Mouse (Mus musculus): ENCODE results near the gene Mlc1. TPM values are rescaled to one million over a fixed set of nuclear protein-coding genes. Genes with fewer than 3 reads are reported as not detected.

The Mlc1 gene
- polyA plus RNA-seq, 1 experiment from 2014 or later = not detected

- no peak for TF ChIP-seq EP300 (optimal IDR thresholded peaks at IDR 0.05)
- TF ChIP-seq CTCF (IDR thresholded peaks at IDR 0.05; ENCODE audit: low read depth) = peak; percentile 65
- H3K4me2 ChIP-seq (replicated peaks; ENCODE audit: low read depth) = no peak overlapping the region
- ATAC-seq (ENCODE audit: low FRiP score, low TSS enrichment) (no peak), DNase-seq (ENCODE audit: low spot score) (no peak)
- 44% methylated on average over 7 of the region's 7 CpGs for WGBS
- H3K27ac ChIP-seq (replicated peaks) = no peak overlapping the region
- no peaks in the 10 kb centered on the region for H3K36me3 ChIP-seq (ENCODE audit: control insufficient read depth, insufficient read depth, low read length)
- no peaks in the 10 kb centered on the region for H3K27me3 ChIP-seq (ENCODE audit: control insufficient read depth, insufficient read depth, low read length)
- no peak overlapping the region for H3K4me3 ChIP-seq (ENCODE audit: low read depth, low read length)
- H3K9me3 ChIP-seq (ENCODE audit: control insufficient read depth, low read length) = no peaks in the 10 kb centered on the region
- no peak overlapping the region for H3K9ac ChIP-seq (ENCODE audit: low read length)
- H3K4me1 ChIP-seq (replicated peaks; ENCODE audit: control insufficient read depth, insufficient read depth) = no peaks in the 10 kb centered on the region
Measured at GRCm38 (mm10) chr15:88934141-88934540, 44.7 kb downstream of the Mlc1 start.

- 87% methylated on average over 10 of the region's 10 CpGs for WGBS
- no peaks in the 10 kb centered on the region for H3K36me3 ChIP-seq (ENCODE audit: control insufficient read depth, insufficient read depth, low read length)
- DNase-seq (ENCODE audit: low spot score) (no peak), ATAC-seq (ENCODE audit: low FRiP score, low TSS enrichment) (no peak)
- no peak overlapping the region for H3K4me2 ChIP-seq (replicated peaks; ENCODE audit: low read depth)
- no peak overlapping the region for H3K4me3 ChIP-seq (ENCODE audit: low read depth, low read length)
- H3K27me3 ChIP-seq (ENCODE audit: control insufficient read depth, insufficient read depth, low read length) = no peaks in the 10 kb centered on the region
- H3K9me3 ChIP-seq (ENCODE audit: control insufficient read depth, low read length) = no peaks in the 10 kb centered on the region
- H3K4me1 ChIP-seq (replicated peaks; ENCODE audit: control insufficient read depth, insufficient read depth) = no peaks in the 10 kb centered on the region
- TF ChIP-seq CTCF (IDR thresholded peaks at IDR 0.05; ENCODE audit: low read depth) (no peak), EP300 (optimal IDR thresholded peaks at IDR 0.05) (no peak)
- H3K9ac ChIP-seq (ENCODE audit: low read length) = no peak overlapping the region
- H3K27ac ChIP-seq (replicated peaks) = no peak overlapping the region
Measured at GRCm38 (mm10) chr15:88932667-88933066, 46.1 kb downstream of the Mlc1 start.

DNA sequence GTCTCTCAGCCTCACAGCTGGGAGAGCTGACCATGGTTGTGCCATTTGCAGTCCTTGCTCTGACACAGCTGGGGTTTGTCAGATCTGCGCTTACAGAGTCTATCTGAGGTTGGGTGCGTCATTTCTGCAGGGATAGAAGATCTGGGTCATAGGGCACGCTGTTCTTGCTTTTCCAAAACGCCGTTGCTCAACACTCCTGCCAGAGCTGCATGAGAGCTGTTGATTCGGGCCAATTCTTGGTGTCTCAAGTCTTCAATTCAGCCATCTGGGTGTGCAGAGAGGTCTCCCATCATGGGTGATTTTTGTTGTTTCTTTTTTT lies 56.9 kb downstream of the Mlc1 start:
- Histone ChIP-seq H3K4me2 (replicated peaks; ENCODE audit: low read depth) (no peak overlapping the region), H3K4me3 (ENCODE audit: low read depth, low read length) (no peak overlapping the region), H3K9ac (ENCODE audit: low read length) (no peak overlapping the region), H3K36me3 (ENCODE audit: control insufficient read depth, insufficient read depth, low read length) (no peaks in the 10 kb centered on the region), H3K27me3 (ENCODE audit: control insufficient read depth, insufficient read depth, low read length) (no peaks in the 10 kb centered on the region), H3K27ac (replicated peaks) (no peak overlapping the region; the same call in 1 of the 2 replicates), H3K9me3 (ENCODE audit: control insufficient read depth, low read length) (no peaks in the 10 kb centered on the region), H3K4me1 (replicated peaks; ENCODE audit: control insufficient read depth, insufficient read depth) (no peaks in the 10 kb centered on the region)
- TF ChIP-seq CTCF (IDR thresholded peaks at IDR 0.05; ENCODE audit: low read depth) = no peak
- no peak for TF ChIP-seq EP300 (optimal IDR thresholded peaks at IDR 0.05)
- DNase-seq (ENCODE audit: low spot score) = no peak
- WGBS = 41% methylated on average over 6 of the region's 6 CpGs
- ATAC-seq (ENCODE audit: low FRiP score, low TSS enrichment) = peak; percentile 66; the same call in 1 of the 2 replicates

DNA sequence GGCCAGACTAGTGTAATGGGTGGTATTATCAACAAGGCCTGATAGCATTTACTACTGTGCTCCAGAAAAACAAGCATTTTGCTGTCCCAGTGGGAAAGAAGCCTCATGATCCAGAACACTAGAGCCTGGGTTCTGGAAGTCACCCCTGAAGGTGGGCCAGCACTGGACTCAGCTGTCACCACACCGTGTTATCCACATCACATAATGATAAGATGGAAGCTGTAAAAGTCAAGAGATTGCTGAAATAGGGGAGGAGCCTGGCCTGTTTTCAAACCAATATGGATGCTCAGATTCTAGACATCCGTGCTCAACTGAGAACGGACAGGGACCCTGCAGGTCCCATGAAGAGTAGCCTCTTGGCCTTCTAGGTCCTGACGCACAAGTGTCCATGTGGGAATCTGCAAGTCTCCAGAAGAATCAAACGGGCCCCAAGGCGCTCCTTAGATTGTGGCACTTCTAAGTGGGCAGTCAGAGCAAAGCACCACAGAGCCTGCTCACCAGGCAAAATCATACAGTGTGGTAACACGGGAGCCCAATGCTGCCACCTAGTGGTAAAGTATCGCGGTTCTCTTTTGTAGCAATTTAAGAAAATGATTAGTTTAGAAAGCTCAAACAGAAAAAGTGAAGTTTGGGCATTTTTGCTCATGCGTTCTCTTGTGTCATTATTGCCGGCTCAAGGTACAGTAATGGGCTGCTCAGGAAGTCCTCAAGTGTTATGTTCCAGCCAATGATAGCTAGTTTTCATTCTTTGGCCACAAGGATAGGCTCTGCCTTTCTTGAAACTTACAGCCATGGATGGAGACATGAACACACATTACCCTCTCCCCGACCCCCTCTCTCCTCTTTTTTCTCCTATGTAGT lies 57.4 kb downstream of the Mlc1 start:
- H3K36me3 ChIP-seq (ENCODE audit: control insufficient read depth, insufficient read depth, low read length) = no peaks in the 10 kb centered on the region
- WGBS = 23% methylated on average over 12 of the region's 12 CpGs
- no peaks in the 10 kb centered on the region for H3K4me1 ChIP-seq (replicated peaks; ENCODE audit: control insufficient read depth, insufficient read depth)
- ATAC-seq (ENCODE audit: low FRiP score, low TSS enrichment) (peak; percentile 80), DNase-seq (ENCODE audit: low spot score) (peak; percentile 75)
- H3K4me2 ChIP-seq (replicated peaks; ENCODE audit: low read depth) = no peak overlapping the region
- H3K4me3 ChIP-seq (ENCODE audit: low read depth, low read length) = no peak overlapping the region
- TF ChIP-seq CTCF (IDR thresholded peaks at IDR 0.05; ENCODE audit: low read depth) (peak; percentile 90), EP300 (optimal IDR thresholded peaks at IDR 0.05) (no peak)
- no peak overlapping the region; the same call in 1 of the 2 replicates for H3K27ac ChIP-seq (replicated peaks)
- no peaks in the 10 kb centered on the region for H3K9me3 ChIP-seq (ENCODE audit: control insufficient read depth, low read length)
- no peaks in the 10 kb centered on the region for H3K27me3 ChIP-seq (ENCODE audit: control insufficient read depth, insufficient read depth, low read length)
- H3K9ac ChIP-seq (ENCODE audit: low read length) = no peak overlapping the region

GRCm38 (mm10) chr15:88920065-88920464 lies 58.7 kb downstream of the Mlc1 start:
- WGBS = 93% methylated on average over 1 of the region's 1 CpGs
- Histone ChIP-seq H3K27me3 (ENCODE audit: control insufficient read depth, insufficient read depth, low read length) (no peaks in the 10 kb centered on the region), H3K4me1 (replicated peaks; ENCODE audit: control insufficient read depth, insufficient read depth) (no peaks in the 10 kb centered on the region), H3K27ac (replicated peaks) (no peak overlapping the region), H3K9me3 (ENCODE audit: control insufficient read depth, low read length) (no peaks in the 10 kb centered on the region), H3K9ac (ENCODE audit: low read length) (no peak overlapping the region), H3K36me3 (ENCODE audit: control insufficient read depth, insufficient read depth, low read length) (no peaks in the 10 kb centered on the region), H3K4me2 (replicated peaks; ENCODE audit: low read depth) (no peak overlapping the region), H3K4me3 (ENCODE audit: low read depth, low read length) (no peak overlapping the region)
- DNase-seq (ENCODE audit: low spot score) (no peak), ATAC-seq (ENCODE audit: low FRiP score, low TSS enrichment) (no peak)
- TF ChIP-seq CTCF (IDR thresholded peaks at IDR 0.05; ENCODE audit: low read depth) (no peak), EP300 (optimal IDR thresholded peaks at IDR 0.05) (no peak)

DNA sequence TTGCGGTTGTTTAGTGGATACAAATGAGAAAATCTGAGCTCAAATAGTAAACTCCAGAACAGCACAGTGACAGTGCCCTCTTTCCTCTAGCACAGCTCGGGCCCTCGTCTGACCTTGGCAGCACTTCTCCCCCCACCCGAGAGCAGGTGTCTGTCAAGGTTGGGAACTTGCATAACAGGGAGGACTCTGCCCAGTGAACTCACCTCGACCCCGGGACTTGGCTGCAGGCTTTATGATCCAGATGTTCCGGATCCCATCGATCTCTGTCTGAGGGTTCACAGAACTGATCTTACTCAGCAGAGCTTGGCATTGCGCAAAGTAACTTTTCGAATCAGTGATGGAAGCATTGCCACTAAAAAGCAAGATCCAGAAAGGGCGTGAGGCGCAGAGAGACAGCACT lies 59.5 kb downstream of the Mlc1 start:
- Histone ChIP-seq H3K9me3 (ENCODE audit: control insufficient read depth, low read length) (no peaks in the 10 kb centered on the region), H3K4me1 (replicated peaks; ENCODE audit: control insufficient read depth, insufficient read depth) (no peaks in the 10 kb centered on the region), H3K4me2 (replicated peaks; ENCODE audit: low read depth) (no peak overlapping the region), H3K4me3 (ENCODE audit: low read depth, low read length) (no peak overlapping the region), H3K27ac (replicated peaks) (no peak overlapping the region), H3K36me3 (ENCODE audit: control insufficient read depth, insufficient read depth, low read length) (no peaks in the 10 kb centered on the region), H3K9ac (ENCODE audit: low read length) (no peak overlapping the region), H3K27me3 (ENCODE audit: control insufficient read depth, insufficient read depth, low read length) (no peaks in the 10 kb centered on the region)
- TF ChIP-seq CTCF (IDR thresholded peaks at IDR 0.05; ENCODE audit: low read depth) = no peak
- TF ChIP-seq EP300 (optimal IDR thresholded peaks at IDR 0.05) = no peak
- no peak for ATAC-seq (ENCODE audit: low FRiP score, low TSS enrichment)
- WGBS = 54% methylated on average over 12 of the region's 12 CpGs
- no peak for DNase-seq (ENCODE audit: low spot score)
